In the genomic region with DNA sequence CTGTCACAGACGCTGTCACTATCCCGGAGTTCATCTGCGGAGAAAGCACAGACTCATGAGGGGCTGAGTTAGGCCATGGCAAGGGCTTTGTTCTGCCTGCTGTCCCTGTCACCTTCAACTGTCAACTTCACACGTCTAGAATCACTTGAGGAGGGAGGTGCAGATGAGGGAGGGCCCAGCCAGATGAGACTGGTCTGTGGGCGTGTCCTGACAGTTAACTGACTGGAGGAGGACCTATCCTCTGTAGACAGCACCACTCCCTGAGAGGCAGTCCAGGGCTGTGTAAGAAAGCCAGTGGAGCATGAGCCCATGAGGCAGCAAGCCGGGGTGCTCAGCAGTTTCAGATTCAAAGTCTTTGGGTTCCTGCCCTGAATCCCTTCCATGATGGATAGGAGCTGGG, we compare ENCODE assay signal across 10 mouse cellular contexts.
A peak's percentile ranks its signal among the peaks of the same experiment; 100 is the strongest.
DNase-seq lines count a peak whose midpoint lies in the region; ATAC-seq and TF ChIP-seq lines count a peak whose summit lies in the region.
"Had no signal": no experiment of that assay in that cellular context is flagged by ENCODE, and none has a peak within 500 bp of the region (broad histone marks: within the 10 kb centered on the region; RNA-seq: fewer than 3 reads in every experiment).

No protein-coding gene starts in this region.

- 0 out of 2 replicates have a peak, but pooled peaks have one; percentile 35 for ATAC-seq in embryonic facial prominence, embryonic 14.5 days (ENCODE audit: low read depth)
- peak; percentile 93 for ATAC-seq in heart, embryonic 14.5 days (ENCODE audit: insufficient number of reproducible peaks, insufficient read depth, low FRiP score, low read depth)
- ATAC-seq in megakaryocyte-erythroid progenitor cell, adult 5-6 weeks (replicated peaks; ENCODE audit: low FRiP score, low TSS enrichment, poor library complexity, severe bottlenecking): peak; percentile 94

- peak overlapping the region; percentile 71; the same call in 1 of the 2 replicates for H3K27ac ChIP-seq in left cerebral cortex, adult 2 months
- H3K27ac ChIP-seq in embryonic facial prominence, embryonic 14.5 days (replicated peaks; ENCODE audit: low read depth, low read length): no peak overlapping the region
- peak overlapping the region; percentile 82 to 87 for H3K27ac ChIP-seq in heart, embryonic 14.5 days (replicated peaks in 1 of 2; ENCODE audit: control insufficient read depth in 1 of 2, insufficient read depth in 1 of 2, low read depth in 2 of 2, low read length in 2 of 2)

- no peak overlapping the region for H3K4me2 ChIP-seq in embryonic facial prominence, embryonic 14.5 days (ENCODE audit: low read depth, low read length)
- peak overlapping the region; percentile 41 for H3K4me2 ChIP-seq in heart, embryonic 14.5 days (ENCODE audit: low read length)

- H3K4me1 ChIP-seq in embryonic facial prominence, embryonic 14.5 days (ENCODE audit: control insufficient read depth, insufficient read depth, low read length): peaks cover 10% of the 10 kb centered on the region; the same call in 1 of the 2 replicates
- H3K4me1 ChIP-seq in heart, embryonic 14.5 days (ENCODE audit: control insufficient read depth in 2 of 2, insufficient read depth in 2 of 2, low read length in 2 of 2): peaks cover 11 to 31% of the 10 kb centered on the region in 2 experiments

- no peak for TF ChIP-seq CTCF in left cerebral cortex, adult 2 months (IDR thresholded peaks at IDR 0.05)

- WGBS in embryonic facial prominence, embryonic 14.5 days: 68% methylated on average over 6 of the region's 6 CpGs
- 18% methylated on average over 6 of the region's 6 CpGs for WGBS in heart, embryonic 14.5 days

- no peak overlapping the region for H3K9ac ChIP-seq in embryonic facial prominence, embryonic 14.5 days (ENCODE audit: low read depth, low read length)
- H3K9ac ChIP-seq in heart, embryonic 14.5 days (ENCODE audit: low read length): peak overlapping the region; percentile 56

- H3K4me3 ChIP-seq in left cerebral cortex, adult 2 months: no peak overlapping the region
- no peak overlapping the region for H3K4me3 ChIP-seq in embryonic facial prominence, embryonic 14.5 days (ENCODE audit: low read depth, low read length)
- no peak overlapping the region for H3K4me3 ChIP-seq in heart, embryonic 14.5 days (ENCODE audit: control insufficient read depth in 1 of 2, insufficient read depth in 1 of 2, low read depth in 1 of 2, low read length in 2 of 2)
- H3K4me3 ChIP-seq: erythroblast, embryonic 14.5 days had no signal

- H3K36me3 ChIP-seq in embryonic facial prominence, embryonic 14.5 days (ENCODE audit: control insufficient read depth, insufficient read depth, low read length): peaks cover 66% of the 10 kb centered on the region
- peaks cover 66% of the 10 kb centered on the region for H3K36me3 ChIP-seq in heart, embryonic 14.5 days (ENCODE audit: control insufficient read depth, insufficient read depth, low read length)

- no peak for DNase-seq in left cerebral cortex, adult 2 months (ENCODE audit: extremely low spot score in 1 of 2, low spot score in 2 of 2)
- DNase-seq in left cerebral cortex, postnatal 36 days (ENCODE audit: low spot score in 2 of 2): no peak
- DNase-seq in embryonic facial prominence, embryonic 14.5 days (ENCODE audit: low spot score): no peak
- no peak for DNase-seq in gastrocnemius, postnatal 14 days
- no peak for DNase-seq in cerebellum, adult 9-11 months
- no peak for DNase-seq in spleen, adult 12 weeks (ENCODE audit: low spot score)
- DNase-seq: thymus, postnatal 25 days had no signal

- intact Hi-C loops in left cerebral cortex, adult 2 months (cut with DNase I): no loop called here
- intact Hi-C loops in left cerebral cortex, postnatal 36 days (cut with DNase I): no loop called here
- intact Hi-C loops in gastrocnemius, postnatal 14 days (cut with DNase I; ENCODE audit: low total_unique reads): no loop called here

- H3K27me3 ChIP-seq in embryonic facial prominence, embryonic 14.5 days (replicated peaks; ENCODE audit: control insufficient read depth, insufficient read depth, low read length): no peaks in the 10 kb centered on the region
- H3K27me3 ChIP-seq in heart, embryonic 14.5 days (ENCODE audit: control insufficient read depth, insufficient read depth, low read length): no peaks in the 10 kb centered on the region

- no peaks in the 10 kb centered on the region for H3K9me3 ChIP-seq in embryonic facial prominence, embryonic 14.5 days (ENCODE audit: control insufficient read depth, low read length)
- no peaks in the 10 kb centered on the region for H3K9me3 ChIP-seq in heart, embryonic 14.5 days (ENCODE audit: control insufficient read depth, low read length)

Comparison
In these comparisons a context has a peak if more than half of its experiments do, and no peak if none do; other contexts are left out.
1. ATAC-seq: peak in every context shown above with its lines; median percentile 94 in megakaryocyte-erythroid progenitor cell, adult 5-6 weeks; 93 in heart, embryonic 14.5 days; 35 in embryonic facial prominence, embryonic 14.5 days.